ENCODE assay signal across 27 mouse cellular contexts in the genomic region with DNA sequence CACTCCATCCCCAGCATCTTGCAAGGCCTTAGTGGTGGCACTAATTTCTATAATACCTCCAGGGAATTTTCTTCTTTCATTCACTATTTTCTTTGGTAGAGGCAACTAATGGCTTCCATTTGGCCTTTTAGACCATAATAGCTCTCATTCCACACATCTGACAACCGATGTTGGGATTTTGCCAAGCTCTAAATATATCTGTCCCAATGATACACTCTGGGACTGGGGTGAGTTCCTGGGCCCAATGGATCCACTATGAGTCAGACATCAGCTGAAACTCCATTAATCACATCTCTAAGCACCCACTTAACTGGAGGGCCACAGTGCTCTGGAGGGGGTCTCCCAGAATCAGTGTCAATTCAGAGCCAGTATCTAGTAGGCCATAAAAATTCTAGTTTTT. TPM values are rescaled to one million over a fixed set of nuclear protein-coding genes. Genes with fewer than 3 reads are reported as not detected.
DNase-seq lines count a peak whose midpoint lies in the region; ATAC-seq and TF ChIP-seq lines count a peak whose summit lies in the region.
"Had no signal": no experiment of that assay in that cellular context is flagged by ENCODE, and none has a peak within 500 bp of the region (broad histone marks: within the 10 kb centered on the region; RNA-seq: fewer than 3 reads in every experiment).

No protein-coding gene starts in this region.

- DNase-seq in adrenal gland, adult 2 months: peak; percentile 46
- no peak for DNase-seq in adrenal gland, adult 8-10 months
- DNase-seq in heart, adult 9 months (ENCODE audit: low spot score in 2 of 2): peak; percentile 51 to 57
- peak; percentile 55 for DNase-seq in lung, postnatal 0 days (ENCODE audit: low spot score)
- DNase-seq in lung, postnatal 36 days: no peak
- peak; percentile 32 for DNase-seq in heart, postnatal 4 days
- DNase-seq in layer of hippocampus, adult 8-10 months (ENCODE audit: low spot score in 2 of 2): no peak
- DNase-seq: cerebellum, adult 18-20 months; cerebellum, postnatal 25 days; kidney, adult 8-10 months; kidney, postnatal 10 days; liver; lung, postnatal 10 days; midbrain, embryonic 14.5 days; right cerebral cortex, postnatal 14 days; thymus, adult 2 months; thymus, postnatal 4 days had no signal

- H3K4me3 ChIP-seq in heart, embryonic 11.5 days (ENCODE audit: low read depth, low read length): no peak overlapping the region
- no peak overlapping the region for H3K4me3 ChIP-seq in lung, postnatal 0 days (ENCODE audit: low read depth, low read length)
- H3K4me3 ChIP-seq: embryonic facial prominence, embryonic 13.5 days; forebrain, embryonic 13.5 days; hindbrain, embryonic 13.5 days; limb, embryonic 10.5 days; liver, embryonic 15.5 days; megakaryocyte, embryonic 14.5 days had no signal

- H3K4me2 ChIP-seq in heart, embryonic 11.5 days: no peak overlapping the region
- H3K4me2 ChIP-seq in lung, postnatal 0 days (replicated peaks; ENCODE audit: low read depth, low read length): no peak overlapping the region
- H3K4me2 ChIP-seq: embryonic facial prominence, embryonic 13.5 days; forebrain, embryonic 13.5 days; hindbrain, embryonic 13.5 days; liver, embryonic 15.5 days had no signal

- no peak for TF ChIP-seq EP300 in lung, postnatal 0 days (IDR thresholded peaks at IDR 0.05)

- H3K9me3 ChIP-seq in heart, embryonic 11.5 days (replicated peaks; ENCODE audit: control insufficient read depth, low read length): no peaks in the 10 kb centered on the region
- no peaks in the 10 kb centered on the region for H3K9me3 ChIP-seq in lung, postnatal 0 days (ENCODE audit: low read length)
- H3K9me3 ChIP-seq: embryonic facial prominence, embryonic 13.5 days; forebrain, embryonic 13.5 days; hindbrain, embryonic 13.5 days; limb, embryonic 10.5 days; liver, embryonic 15.5 days had no signal

- no peak for TF ChIP-seq CTCF in lung, postnatal 0 days (IDR thresholded peaks at IDR 0.05)

- 69% methylated on average over 1 of the region's 1 CpGs for WGBS in heart, embryonic 11.5 days (ENCODE audit: insufficient replicate concordance)
- WGBS in lung, postnatal 0 days: 50% methylated on average over 1 of the region's 1 CpGs

- no peaks in the 10 kb centered on the region for H3K27me3 ChIP-seq in heart, embryonic 11.5 days (ENCODE audit: control insufficient read depth, insufficient read depth, low read length)
- no peaks in the 10 kb centered on the region for H3K27me3 ChIP-seq in lung, postnatal 0 days (replicated peaks; ENCODE audit: insufficient read depth, low read length)
- H3K27me3 ChIP-seq: embryonic facial prominence, embryonic 13.5 days; forebrain, embryonic 13.5 days; hindbrain, embryonic 13.5 days; liver, embryonic 15.5 days had no signal

- 0 out of 2 replicates have a peak, but pooled peaks cover 8% of the 10 kb centered on the region for H3K4me1 ChIP-seq in heart, embryonic 11.5 days (ENCODE audit: control insufficient read depth, insufficient read depth, low read length)
- no peaks in the 10 kb centered on the region; the same call in 1 of the 2 replicates for H3K4me1 ChIP-seq in lung, postnatal 0 days (ENCODE audit: insufficient read depth, low read depth, low read length)
- H3K4me1 ChIP-seq: forebrain, embryonic 13.5 days; hindbrain, embryonic 13.5 days; limb, embryonic 10.5 days; liver, embryonic 15.5 days had no signal

- H3K9ac ChIP-seq in heart, embryonic 11.5 days (ENCODE audit: low read depth, low read length): no peak overlapping the region
- no peak overlapping the region for H3K9ac ChIP-seq in lung, postnatal 0 days (replicated peaks; ENCODE audit: low read depth)
- H3K9ac ChIP-seq: embryonic facial prominence, embryonic 13.5 days; forebrain, embryonic 13.5 days; hindbrain, embryonic 13.5 days; liver, embryonic 15.5 days had no signal

- no peak for ATAC-seq in heart, embryonic 11.5 days (replicated peaks; ENCODE audit: insufficient number of reproducible peaks, low FRiP score, low TSS enrichment)
- ATAC-seq in lung, postnatal 0 days: peak; percentile 28; the same call in 1 of the 2 replicates
- ATAC-seq: activated CD4-positive, CD25-positive, alpha-beta regulatory T cell, adult 4 months; forebrain, embryonic 13.5 days had no signal

- H3K27ac ChIP-seq in heart, embryonic 11.5 days (ENCODE audit: low read depth, low read length): no peak overlapping the region
- H3K27ac ChIP-seq in lung, postnatal 0 days (ENCODE audit: low read length): no peak overlapping the region
- H3K27ac ChIP-seq: embryonic facial prominence, embryonic 13.5 days; forebrain, embryonic 13.5 days; hindbrain, embryonic 13.5 days; limb, embryonic 10.5 days; liver, embryonic 15.5 days; stomach, postnatal 0 days had no signal

- no peaks in the 10 kb centered on the region for H3K36me3 ChIP-seq in heart, embryonic 11.5 days (ENCODE audit: control insufficient read depth, insufficient read depth, low read length)
- H3K36me3 ChIP-seq in lung, postnatal 0 days (ENCODE audit: insufficient read depth, low read length): no peaks in the 10 kb centered on the region
- H3K36me3 ChIP-seq: limb, embryonic 10.5 days; liver, embryonic 15.5 days had no signal

RNA-seq across cellular contexts. Expression of gene Cd81, which starts 20.7 kb away (rescaled TPM):
- total RNA-seq in adrenal gland, adult 2 months (2021): 100 to 1,000 TPM; 693 to 716 TPM
- polyA plus RNA-seq in adrenal gland, adult 2 months (2012; rRNA removed): 3,024 and 3,201 TPM in 2 replicates
- total RNA-seq in adrenal gland, adult 8-10 months (2022): 100 to 1,000 TPM; 689 to 780 (median 728) TPM
- polyA plus RNA-seq in heart, embryonic 11.5 days (2014; fragmentation: Nextera tagmentation; extraction: Ambion mirVana): 632 and 701 TPM in 2 replicates
- polyA plus RNA-seq in lung, postnatal 0 days (2015; fragmentation: Nextera tagmentation; extraction: Ambion mirVana): 724 and 747 TPM in 2 replicates
- total RNA-seq in heart, postnatal 4 days (2021): 100 to 1,000 TPM; 600 to 620 TPM
- 100 to 1,000 TPM; 413 to 631 (median 486) TPM for total RNA-seq in layer of hippocampus, adult 8-10 months (2022)

RNA-seq across cellular contexts. Expression of gene Tspan32, which starts 27.0 kb away (rescaled TPM):
- total RNA-seq in adrenal gland, adult 2 months (2021): under 1 TPM; 0.49 to 0.62 TPM
- 0.83 and 1.4 TPM in 2 replicates for polyA plus RNA-seq in adrenal gland, adult 2 months (2012; rRNA removed)
- total RNA-seq in adrenal gland, adult 8-10 months (2022): 1 to 10 TPM; 1.1 to 2.3 (median 1.7) TPM
- polyA plus RNA-seq in heart, embryonic 11.5 days (2014; fragmentation: Nextera tagmentation; extraction: Ambion mirVana): 18.2 and 19.5 TPM in 2 replicates
- polyA plus RNA-seq in lung, postnatal 0 days (2015; fragmentation: Nextera tagmentation; extraction: Ambion mirVana): 6.1 and 7.8 TPM in 2 replicates
- total RNA-seq in heart, postnatal 4 days (2021): under 1 TPM; 0.45 to 0.64 TPM
- total RNA-seq in layer of hippocampus, adult 8-10 months (2022): under 1 TPM in 2 of 4 experiments, not detected in 2; 0.70 to 0.75 TPM
- total RNA-seq: layer of hippocampus, postnatal 25 days had no signal

RNA-seq across cellular contexts. Expression of gene Tssc4, which starts 37.2 kb away (rescaled TPM):
- total RNA-seq in adrenal gland, adult 2 months (2021): 10 to 100 TPM; 23.3 to 30.9 TPM
- polyA plus RNA-seq in adrenal gland, adult 2 months (2012; rRNA removed): 120 and 142 TPM in 2 replicates
- 10 to 100 TPM; 26.5 to 36.9 (median 33.5) TPM for total RNA-seq in adrenal gland, adult 8-10 months (2022)
- polyA plus RNA-seq in heart, embryonic 11.5 days (2014; fragmentation: Nextera tagmentation; extraction: Ambion mirVana): 36.2 and 48.4 TPM in 2 replicates
- polyA plus RNA-seq in lung, postnatal 0 days (2015; fragmentation: Nextera tagmentation; extraction: Ambion mirVana): 52.3 and 54.5 TPM in 2 replicates
- total RNA-seq in heart, postnatal 4 days (2021): 10 to 100 TPM; 32.6 to 33.9 TPM
- total RNA-seq in layer of hippocampus, adult 8-10 months (2022): 10 to 100 TPM; 34.2 to 46.9 (median 38.5) TPM

Comparison
In these comparisons a context has a peak if more than half of its experiments do, and no peak if none do; other contexts are left out.
1. DNase-seq: peak in adrenal gland, adult 2 months (single experiment), heart, adult 9 months (2 of 2), lung, postnatal 0 days (single experiment) and heart, postnatal 4 days (single experiment); none in adrenal gland, adult 8-10 months (single experiment), lung, postnatal 36 days (single experiment) and layer of hippocampus, adult 8-10 months (0 of 2).